ENCODE assay signal across 7 mouse cellular contexts in the genomic region with DNA sequence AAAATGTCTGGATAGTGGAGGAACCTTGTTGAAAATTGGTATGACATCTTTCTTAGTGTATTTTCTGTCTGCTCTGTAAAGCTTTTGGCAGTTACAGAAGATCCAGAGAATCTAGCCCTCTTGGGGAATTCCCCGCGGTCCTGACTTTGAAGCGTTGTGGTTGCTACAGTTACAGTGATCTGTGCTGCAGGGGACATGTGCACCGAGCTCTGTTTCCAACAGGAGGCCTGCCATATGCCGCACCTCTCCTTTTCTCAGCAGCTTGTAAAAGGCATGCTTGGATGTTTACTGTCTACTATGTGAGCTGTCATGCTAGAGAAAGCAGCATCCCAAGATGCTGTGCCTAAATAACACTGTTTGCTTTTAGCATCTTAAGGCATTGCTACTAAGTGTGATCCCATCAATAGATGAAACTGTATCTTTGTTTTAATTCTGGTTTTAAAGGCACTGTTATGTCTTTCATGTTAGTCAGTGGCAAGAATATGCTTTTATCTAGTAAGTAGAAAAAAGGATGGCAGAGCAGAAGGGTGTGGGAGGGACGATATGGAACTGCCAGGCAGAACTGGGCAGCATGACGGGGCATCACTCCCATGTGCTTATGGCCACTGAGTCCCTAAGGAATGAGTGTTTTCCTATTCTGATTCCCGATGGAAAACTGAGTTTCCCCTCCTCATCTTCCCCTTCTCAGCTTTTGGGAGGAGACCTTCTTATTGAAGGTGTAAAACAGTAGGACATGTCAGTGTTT. TPM values are rescaled to one million over a fixed set of nuclear protein-coding genes. Genes with fewer than 3 reads are reported as not detected.
DNase-seq lines count a peak whose midpoint lies in the region; ATAC-seq lines count a peak whose summit lies in the region.

No protein-coding gene starts in this region.

- no peak overlapping the region for H3K4me3 ChIP-seq in midbrain, embryonic 12.5 days
- no peak overlapping the region for H3K4me3 ChIP-seq in midbrain, embryonic 10.5 days
- H3K4me3 ChIP-seq in hindbrain, embryonic 16.5 days (ENCODE audit: low read length), result no peak overlapping the region
- H3K4me3 ChIP-seq in midbrain, embryonic 14.5 days (replicated peaks; ENCODE audit: low read depth, low read length), result no peak overlapping the region

- 69% methylated on average over 8 of the region's 8 CpGs for WGBS in midbrain, embryonic 12.5 days
- WGBS in midbrain, embryonic 10.5 days, result 87% methylated on average over 8 of the region's 8 CpGs
- WGBS in hindbrain, embryonic 16.5 days, result 21% methylated on average over 8 of the region's 8 CpGs
- WGBS in midbrain, embryonic 14.5 days, result 34% methylated on average over 8 of the region's 8 CpGs

- H3K9ac ChIP-seq in midbrain, embryonic 12.5 days (replicated peaks), result no peak overlapping the region
- no peak overlapping the region for H3K9ac ChIP-seq in hindbrain, embryonic 16.5 days (ENCODE audit: low read depth, low read length)
- no peak overlapping the region for H3K9ac ChIP-seq in midbrain, embryonic 14.5 days (replicated peaks; ENCODE audit: low read length)

- no peak for DNase-seq in midbrain, embryonic 10.5 days (ENCODE audit: low spot score)
- peak; percentile 65 for DNase-seq in cerebellum, adult 9-10 months
- peak; percentile 83 for DNase-seq in midbrain, embryonic 14.5 days
- no peak for DNase-seq in adipocyte (ENCODE audit: low spot score)

- 0 out of 2 replicates have a peak, but pooled peaks have one; percentile 38 for ATAC-seq in midbrain, embryonic 12.5 days (ENCODE audit: low FRiP score, low read depth)
- ATAC-seq in hindbrain, embryonic 16.5 days, result peak; percentile 78
- ATAC-seq in midbrain, embryonic 14.5 days (ENCODE audit: low FRiP score, low TSS enrichment), result peak; percentile 58; the same call in 1 of the 2 replicates
- no peak for ATAC-seq in megakaryocyte progenitor cell, adult 5-6 weeks (replicated peaks; ENCODE audit: poor library complexity)

- H3K27me3 ChIP-seq in midbrain, embryonic 12.5 days, result no peaks in the 10 kb centered on the region
- no peaks in the 10 kb centered on the region for H3K27me3 ChIP-seq in midbrain, embryonic 10.5 days (ENCODE audit: low read depth, poor library complexity, severe bottlenecking)
- H3K27me3 ChIP-seq in hindbrain, embryonic 16.5 days (replicated peaks; ENCODE audit: control insufficient read depth, insufficient read depth, low read length), result no peaks in the 10 kb centered on the region
- no peaks in the 10 kb centered on the region for H3K27me3 ChIP-seq in midbrain, embryonic 14.5 days (ENCODE audit: control insufficient read depth, insufficient read depth, low read length)

- H3K4me1 ChIP-seq in midbrain, embryonic 12.5 days, result peaks cover 20% of the 10 kb centered on the region
- peaks cover 13% of the 10 kb centered on the region; the same call in 1 of the 2 replicates for H3K4me1 ChIP-seq in midbrain, embryonic 10.5 days
- peaks cover 14% of the 10 kb centered on the region for H3K4me1 ChIP-seq in hindbrain, embryonic 16.5 days (ENCODE audit: control insufficient read depth, insufficient read depth, low read depth, low read length)
- peaks cover 20% of the 10 kb centered on the region for H3K4me1 ChIP-seq in midbrain, embryonic 14.5 days (ENCODE audit: control insufficient read depth, insufficient read depth, low read length)

- no peaks in the 10 kb centered on the region for H3K9me3 ChIP-seq in midbrain, embryonic 12.5 days
- no peaks in the 10 kb centered on the region for H3K9me3 ChIP-seq in midbrain, embryonic 10.5 days (replicated peaks)
- H3K9me3 ChIP-seq in hindbrain, embryonic 16.5 days (ENCODE audit: control insufficient read depth, low read length), result no peaks in the 10 kb centered on the region
- H3K9me3 ChIP-seq in midbrain, embryonic 14.5 days (ENCODE audit: control insufficient read depth, low read length), result no peaks in the 10 kb centered on the region

- no peak overlapping the region for H3K4me2 ChIP-seq in midbrain, embryonic 12.5 days (replicated peaks)
- H3K4me2 ChIP-seq in hindbrain, embryonic 16.5 days (ENCODE audit: low read length), result no peak overlapping the region
- H3K4me2 ChIP-seq in midbrain, embryonic 14.5 days (ENCODE audit: low read length), result peak overlapping the region; percentile 21; the same call in 1 of the 2 replicates

- H3K27ac ChIP-seq in midbrain, embryonic 12.5 days (replicated peaks), result peak overlapping the region; percentile 52; the same call in 1 of the 2 replicates
- no peak overlapping the region for H3K27ac ChIP-seq in midbrain, embryonic 10.5 days (replicated peaks)
- 0 out of 2 replicates have a peak overlapping the region, but pooled peaks have one; percentile 26 for H3K27ac ChIP-seq in hindbrain, embryonic 16.5 days (ENCODE audit: low read depth, low read length)
- peak overlapping the region; percentile 49; the same call in 1 of the 2 replicates for H3K27ac ChIP-seq in midbrain, embryonic 14.5 days (replicated peaks; ENCODE audit: low read depth, low read length)

- no peaks in the 10 kb centered on the region for H3K36me3 ChIP-seq in midbrain, embryonic 12.5 days
- H3K36me3 ChIP-seq in midbrain, embryonic 10.5 days, result peaks cover 5% of the 10 kb centered on the region
- H3K36me3 ChIP-seq in hindbrain, embryonic 16.5 days (ENCODE audit: control insufficient read depth, insufficient read depth, low read length), result no peaks in the 10 kb centered on the region
- no peaks in the 10 kb centered on the region for H3K36me3 ChIP-seq in midbrain, embryonic 14.5 days (ENCODE audit: control insufficient read depth, insufficient read depth, low read length)

RNA-seq across cellular contexts. Expression of a gene that starts 57.6 kb away (rescaled TPM):
- polyA plus RNA-seq in midbrain, embryonic 12.5 days (2016; fragmentation: Nextera tagmentation; extraction: Ambion mirVana), result 50.7 and 59.1 TPM in 2 replicates
- 24.5 and 30.7 TPM in 2 replicates for polyA plus RNA-seq in midbrain, embryonic 10.5 days (2016; fragmentation: Nextera tagmentation; extraction: Ambion mirVana)
- polyA plus RNA-seq in hindbrain, embryonic 16.5 days (2015; fragmentation: Nextera tagmentation; extraction: Ambion mirVana), result 25.4 and 27.2 TPM in 2 replicates
- 37.6 and 48.6 TPM in 2 replicates for polyA plus RNA-seq in midbrain, embryonic 14.5 days (2014; fragmentation: Nextera tagmentation; extraction: Ambion mirVana)
- 49.5 TPM in 2 replicates for total RNA-seq in megakaryocyte progenitor cell, adult 5-6 weeks (2015)
- 13.8 and 23.8 TPM in 2 replicates for total RNA-seq in megakaryocyte progenitor cell, adult 5-6 weeks (2017)

Comparison
In these comparisons a context has a peak if more than half of its experiments do, and no peak if none do; other contexts are left out.
1. DNase-seq: peak in cerebellum, adult 9-10 months (single experiment) and midbrain, embryonic 14.5 days (single experiment); none in midbrain, embryonic 10.5 days (single experiment) and adipocyte (single experiment).